Mouse (Mus musculus) heart, postnatal 14 days (tissue): ENCODE measurements around the gene Gm10837. TPM values are rescaled to one million over a fixed set of nuclear protein-coding genes. Genes with fewer than 3 reads are reported as not detected.

Source experiments
- DNase-seq, 2 experiments: peaks; one replicate each; pipeline ENCODE4 v3.0.0; 2021 to 2022
- intact Hi-C: fragments of 180-260 bp; cut with DNase I; formaldehyde crosslinking; loops from one replicate; pipeline ENCODE4 v1.15.1; 2025
- total RNA-seq, 2 experiments: library from RNA; stranded (reverse); gene quantifications; 2 replicates each; pipeline ENCODE4 v1.2.3; 2021

Gm10837 gene
- total RNA-seq, 2 experiments from 2014 or later: not detected

GRCm38 (mm10) chr14:122476822-122477215 is 13.6 kb upstream of the Gm10837 start:
- intact Hi-C loops: loop anchor here (2.0 kb wide), 1 partner anchor 14 kb away; the partner anchor contains the start of gene Gm10837
- no peak for DNase-seq

GRCm38 (mm10) chr14:122477261-122477671 is 13.1 kb upstream of the Gm10837 start:
- intact Hi-C loops: loop anchor here (2.0 kb wide), 1 partner anchor 14 kb away; the partner anchor contains the start of gene Gm10837
- no peak for DNase-seq

GRCm38 (mm10) chr14:122477971-122478573 is 12.3 kb upstream of the Gm10837 start:
- no peak for DNase-seq
- intact Hi-C loops: loop anchor here (2.0 kb wide), 1 partner anchor 13 kb away; the partner anchor contains the start of gene Gm10837

- DNase-seq: no peak
- intact Hi-C loops: no loop called here
Measured at GRCm38 (mm10) chr14:122478574-122479011, 11.8 kb upstream of the Gm10837 start.

- DNase-seq: no peak
- intact Hi-C loops: loop anchor here (10.0 kb wide), 2 partner anchors 255 to 505 kb away; partner anchors contain the start of gene Tmtc4
Measured at GRCm38 (mm10) chr14:122479461-122480109, 10.8 kb upstream of the Gm10837 start.

GRCm38 (mm10) chr14:122480355-122480754 is 10.0 kb upstream of the Gm10837 start:
- no peak for DNase-seq
- intact Hi-C loops: loop anchor here (10.0 kb wide), 2 partner anchors 256 to 504 kb away; partner anchors contain the start of gene Tmtc4

GRCm38 (mm10) chr14:122481181-122481580 is 9.2 kb upstream of the Gm10837 start:
- intact Hi-C loops: loop anchor here (10.0 kb wide), 2 partner anchors 256 to 504 kb away; partner anchors contain the start of gene Tmtc4
- no peak for DNase-seq

- no peak for DNase-seq
- intact Hi-C loops: loop anchor here (10.0 kb wide), 2 partner anchors 258 to 502 kb away; partner anchors contain the start of gene Tmtc4
Measured at GRCm38 (mm10) chr14:122482081-122483023, 8.0 kb upstream of the Gm10837 start.

- DNase-seq: no peak
- intact Hi-C loops: loop anchor here (10.0 kb wide), 2 partner anchors 258 to 502 kb away; partner anchors contain the start of gene Tmtc4
Measured at GRCm38 (mm10) chr14:122483024-122483385, 7.4 kb upstream of the Gm10837 start.

- intact Hi-C loops: loop anchor here (10.0 kb wide), 2 partner anchors 259 to 501 kb away; partner anchors contain the start of gene Tmtc4
- DNase-seq: no peak
Measured at GRCm38 (mm10) chr14:122483556-122484421, 6.6 kb upstream of the Gm10837 start.

- DNase-seq: no peak
- intact Hi-C loops: loop anchor here (10.0 kb wide), 2 partner anchors 260 to 500 kb away; partner anchors contain the start of gene Tmtc4
Measured at GRCm38 (mm10) chr14:122484458-122484843, 5.9 kb upstream of the Gm10837 start.

- no peak for DNase-seq
- intact Hi-C loops: loop anchor here (10.0 kb wide), 2 partner anchors 260 to 500 kb away; partner anchors contain the start of gene Tmtc4
Measured at GRCm38 (mm10) chr14:122484844-122485551, 5.4 kb upstream of the Gm10837 start.

- DNase-seq: no peak
- intact Hi-C loops: loop anchor here (10.0 kb wide), 2 partner anchors 261 to 499 kb away; partner anchors contain the start of gene Tmtc4
Measured at GRCm38 (mm10) chr14:122485635-122486181, 4.7 kb upstream of the Gm10837 start.

- no peak for DNase-seq
- intact Hi-C loops: loop anchor here (10.0 kb wide), 2 partner anchors 262 to 498 kb away; partner anchors contain the start of gene Tmtc4
Measured at GRCm38 (mm10) chr14:122486611-122487010, 3.8 kb upstream of the Gm10837 start.

- no peak for DNase-seq
- intact Hi-C loops: loop anchor here (10.0 kb wide), 2 partner anchors 263 to 497 kb away; partner anchors contain the start of gene Tmtc4
Measured at GRCm38 (mm10) chr14:122487366-122487765, 3.0 kb upstream of the Gm10837 start.

GRCm38 (mm10) chr14:122489041-122489440 is 1.3 kb upstream of the Gm10837 start:
- intact Hi-C loops: loop anchor here (10.0 kb wide), 2 partner anchors 264 to 496 kb away; partner anchors contain the start of gene Tmtc4

GRCm38 (mm10) chr14:122489686-122490414 is 536 bp upstream of the Gm10837 start:
- no peak for DNase-seq
- intact Hi-C loops: loop anchor here (2.0 to 10.0 kb wide), 3 partner anchors 13 to 495 kb away; partner anchors contain the start of gene Tmtc4

More at GRCm38 (mm10) chr14:122489041-122489440, 1.3 kb upstream of the Gm10837 start:
- DNase-seq: no peak
